Mouse (Mus musculus) lung, adult 18-20 months (tissue): ENCODE results near the gene Nln.

ENCODE experiments used
- DNase-seq, 2 experiments: peaks; one replicate each; pipeline ENCODE4 v3.0.0; 2022; ENCODE audit warnings: mixed read lengths in 2 of 2

Gene Nln

GRCm38 (mm10) chr13:104095955-104096354, 13.5 kb downstream of the Nln start:
- DNase-seq, result no peak

- peak; percentile 37 to 52 for DNase-seq
These were observed 14.7 kb downstream of the Nln start for GRCm38 (mm10) chr13:104094531-104095385.

GRCm38 (mm10) chr13:104091734-104092133, 17.7 kb downstream of the Nln start:
- DNase-seq, result no peak

- peak; percentile 22 to 38 for DNase-seq
These were observed 20.0 kb downstream of the Nln start for GRCm38 (mm10) chr13:104089387-104089786.

GRCm38 (mm10) chr13:104084600-104084999, 24.8 kb downstream of the Nln start:
- no peak for DNase-seq

- DNase-seq, result no peak
These were observed 26.9 kb downstream of the Nln start for GRCm38 (mm10) chr13:104082504-104082903.

GRCm38 (mm10) chr13:104076993-104077392, 32.4 kb downstream of the Nln start:
- no peak for DNase-seq

- DNase-seq, result peak; percentile 65 to 72
These were observed 34.7 kb downstream of the Nln start for GRCm38 (mm10) chr13:104074731-104075130.

GRCm38 (mm10) chr13:104074230-104074629, 35.2 kb downstream of the Nln start:
- DNase-seq, result no peak

- DNase-seq, result no peak
These were observed 37.1 kb downstream of the Nln start for GRCm38 (mm10) chr13:104072351-104072750.

GRCm38 (mm10) chr13:104070703-104071102, 38.7 kb downstream of the Nln start:
- DNase-seq, result peak in 1 of 2 experiments; percentile 65

GRCm38 (mm10) chr13:104069216-104069615, 40.2 kb downstream of the Nln start:
- DNase-seq, result no peak

GRCm38 (mm10) chr13:104065649-104066347, 43.6 kb downstream of the Nln start:
- DNase-seq, result no peak

GRCm38 (mm10) chr13:104063061-104063460, 46.4 kb downstream of the Nln start:
- DNase-seq, result no peak

GRCm38 (mm10) chr13:104061975-104062750, 47.3 kb downstream of the Nln start:
- no peak for DNase-seq

- DNase-seq, result no peak
These were observed 49.2 kb downstream of the Nln start for GRCm38 (mm10) chr13:104060231-104060630.

GRCm38 (mm10) chr13:104059536-104059935, 49.9 kb downstream of the Nln start:
- no peak for DNase-seq

- DNase-seq, result no peak
These were observed 50.7 kb downstream of the Nln start for GRCm38 (mm10) chr13:104058761-104059160.

GRCm38 (mm10) chr13:104052271-104052753, 57.1 kb downstream of the Nln start:
- no peak for DNase-seq

- DNase-seq, result peak in 1 of 2 experiments; percentile 60
These were observed 60.6 kb downstream of the Nln start for GRCm38 (mm10) chr13:104048835-104049234.

- DNase-seq, result no peak
These were observed 64.3 kb downstream of the Nln start for GRCm38 (mm10) chr13:104045108-104045507.

- no peak for DNase-seq
These were observed 65.1 kb downstream of the Nln start for GRCm38 (mm10) chr13:104044332-104044731.

GRCm38 (mm10) chr13:104042738-104043137, 66.7 kb downstream of the Nln start:
- peak; percentile 31 to 56 for DNase-seq
